Mouse (Mus musculus) layer of hippocampus, postnatal 25 days (tissue): Measurements from ENCODE around the gene Cdc14b. TPM values are rescaled to one million over a fixed set of nuclear protein-coding genes. Genes with fewer than 3 reads are reported as not detected.

Source experiments
- DNase-seq, 2 experiments: peaks; one replicate each; pipeline ENCODE4 v3.0.0; 2022; ENCODE audit warnings: mixed read lengths in 2 of 2, low spot score in 1 of 2; ENCODE audit errors: extremely low spot score in 1 of 2
- total RNA-seq, 2 experiments: library from RNA; stranded (reverse); gene quantifications; 2 replicates each; pipeline ENCODE4 v1.2.3; 2021

The Cdc14b gene
- total RNA-seq, 2 experiments from 2014 or later, result 6.9 to 7.2 TPM

GRCm38 (mm10) chr13:64240626-64241025, 34.5 kb downstream of the Cdc14b start:
- DNase-seq, result no peak

GRCm38 (mm10) chr13:64237681-64238157, 37.4 kb downstream of the Cdc14b start:
- no peak for DNase-seq

GRCm38 (mm10) chr13:64237000-64237680, 38.0 kb downstream of the Cdc14b start:
- DNase-seq, result no peak

- DNase-seq, result no peak
These were observed 39.3 kb downstream of the Cdc14b start for GRCm38 (mm10) chr13:64235777-64236176.

- DNase-seq, result no peak
These were observed 39.9 kb downstream of the Cdc14b start for GRCm38 (mm10) chr13:64235062-64235715.

GRCm38 (mm10) chr13:64233139-64233538, 42.0 kb downstream of the Cdc14b start:
- no peak for DNase-seq

GRCm38 (mm10) chr13:64226725-64227124, 48.4 kb downstream of the Cdc14b start:
- DNase-seq, result no peak

- DNase-seq, result no peak
These were observed 49.4 kb downstream of the Cdc14b start for GRCm38 (mm10) chr13:64225738-64226137.

- DNase-seq, result no peak
These were observed 60.2 kb downstream of the Cdc14b start for GRCm38 (mm10) chr13:64214891-64215290.

- no peak for DNase-seq
These were observed 63.0 kb downstream of the Cdc14b start for GRCm38 (mm10) chr13:64211995-64212603.

- DNase-seq, result no peak
These were observed 66.9 kb downstream of the Cdc14b start for GRCm38 (mm10) chr13:64208146-64208545.

GRCm38 (mm10) chr13:64205186-64205585, 69.9 kb downstream of the Cdc14b start:
- no peak for DNase-seq

GRCm38 (mm10) chr13:64204726-64205125, 70.4 kb downstream of the Cdc14b start:
- no peak for DNase-seq

- DNase-seq, result no peak
These were observed 74.2 kb downstream of the Cdc14b start for GRCm38 (mm10) chr13:64200911-64201310.

- DNase-seq, result no peak
These were observed 76.8 kb downstream of the Cdc14b start for GRCm38 (mm10) chr13:64198310-64198709.

- DNase-seq, result no peak
These were observed 77.2 kb downstream of the Cdc14b start for GRCm38 (mm10) chr13:64197899-64198298.

- no peak for DNase-seq
These were observed 88.0 kb downstream of the Cdc14b start for GRCm38 (mm10) chr13:64187065-64187464.

GRCm38 (mm10) chr13:64186516-64186915, 88.6 kb downstream of the Cdc14b start:
- DNase-seq, result no peak

- no peak for DNase-seq
These were observed 89.5 kb downstream of the Cdc14b start for GRCm38 (mm10) chr13:64185586-64185985.

GRCm38 (mm10) chr13:64185176-64185575, 89.9 kb downstream of the Cdc14b start:
- no peak for DNase-seq

GRCm38 (mm10) chr13:64184361-64184760, 90.7 kb downstream of the Cdc14b start:
- no peak for DNase-seq

- DNase-seq, result no peak
These were observed 91.5 kb downstream of the Cdc14b start for GRCm38 (mm10) chr13:64183583-64183982.
